Mouse (Mus musculus): ENCODE data around the gene Txlna.

Txlna gene

GRCm38 (mm10) chr4:129600233-129601158, 40.4 kb downstream of the Txlna start, which contains the start of the genes Eif3i and Tmem234:
Eif3i (minus strand) TSS chr4:129600648.
Tmem234 (plus strand) TSS chr4:129600668.
- in situ Hi-C loops (cut with MboI, MseI), result no loop called here

- in situ Hi-C loops (cut with MboI, MseI), result loop anchor here (25.0 kb wide), 1 partner anchor 1323 kb away; the partner anchor contains the start of gene Laptm5
These were observed 52.0 kb downstream of the Txlna start for GRCm38 (mm10) chr4:129588865-129589264.

- in situ Hi-C loops (cut with MboI, MseI), result loop anchor here (25.0 kb wide), 1 partner anchor 1325 kb away; the partner anchor contains the start of gene Laptm5
These were observed 53.9 kb downstream of the Txlna start for GRCm38 (mm10) chr4:129586943-129587342.

- in situ Hi-C loops (cut with MboI, MseI), result loop anchor here (25.0 kb wide), 1 partner anchor 1327 kb away; the partner anchor contains the start of gene Laptm5
These were observed 55.1 kb downstream of the Txlna start for GRCm38 (mm10) chr4:129585773-129586172.

GRCm38 (mm10) chr4:129584884-129585608, 55.8 kb downstream of the Txlna start:
- in situ Hi-C loops (cut with MboI, MseI), result loop anchor here (25.0 kb wide), 1 partner anchor 1327 kb away; the partner anchor contains the start of gene Laptm5

- in situ Hi-C loops (cut with MboI, MseI), result loop anchor here (25.0 kb wide), 1 partner anchor 1328 kb away; the partner anchor contains the start of gene Laptm5
These were observed 56.5 kb downstream of the Txlna start for GRCm38 (mm10) chr4:129584370-129584769.

- in situ Hi-C loops (cut with MboI, MseI), result loop anchor here (25.0 kb wide), 1 partner anchor 1330 kb away; the partner anchor contains the start of gene Laptm5
These were observed 58.6 kb downstream of the Txlna start for GRCm38 (mm10) chr4:129582251-129582650.

GRCm38 (mm10) chr4:129580347-129580746, 60.5 kb downstream of the Txlna start:
- in situ Hi-C loops (cut with MboI, MseI), result loop anchor here (25.0 kb wide), 1 partner anchor 1332 kb away; the partner anchor contains the start of gene Laptm5

GRCm38 (mm10) chr4:129578466-129578865, 62.4 kb downstream of the Txlna start, which contains the start of gene Fam167b:
Fam167b (minus strand) TSS chr4:129578549.
- in situ Hi-C loops (cut with MboI, MseI), result loop anchor here (10.0 to 25.0 kb wide), 2 partner anchors 864 to 1334 kb away; partner anchors contain the start of gene Laptm5

- in situ Hi-C loops (cut with MboI, MseI), result loop anchor here (10.0 to 25.0 kb wide), 2 partner anchors 863 to 1335 kb away; partner anchors contain the start of gene Laptm5
These were observed 63.2 kb downstream of the Txlna start for GRCm38 (mm10) chr4:129577688-129578087.

GRCm38 (mm10) chr4:129576863-129577491, 63.9 kb downstream of the Txlna start:
- in situ Hi-C loops (cut with MboI, MseI), result loop anchor here (10.0 to 25.0 kb wide), 2 partner anchors 862 to 1335 kb away; partner anchors contain the start of gene Laptm5
